Mouse (Mus musculus) MEL (cell line): ENCODE measurements at regions not wholly inside any gene's neighbourhood (a gene's known extent, or its start where the extent isn't known, plus 50 kb on each side); places are given as distances from the start of the nearest gene placed in this dataset.

Experiments
- DNase-seq: peaks from one replicate; pipeline ENCODE4 v3.0.0; 2011; ENCODE audit warnings: low read depth, low spot score
- H3K27ac ChIP-seq: 2 replicates; pipeline ENCODE4 v1.5.1; 2012; ENCODE audit warnings: low read depth, mild to moderate bottlenecking, control low read depth, low read length, moderate library complexity; ENCODE audit not compliant: control insufficient read depth
- H3K27me3 ChIP-seq, 2 experiments: fragments of 150-350 bp in 1 of 2; sonication (generic) in 1 of 2; 2 replicates each; pipeline ENCODE4 v1.6.1; 2012; ENCODE audit warnings: low read length in 2 of 2, mild to moderate bottlenecking in 2 of 2, improper control_type of control experiment in 1 of 2, moderate library complexity in 1 of 2; ENCODE audit not compliant: insufficient read depth in 2 of 2, control insufficient read depth in 1 of 2
- H3K36me3 ChIP-seq, 2 experiments: 2 replicates each; pipeline ENCODE4 v1.6.1; 2012 to 2014; ENCODE audit warnings: low read length in 2 of 2, improper control_type of control experiment in 1 of 2, inconsistent platforms in 1 of 2, mild to moderate bottlenecking in 1 of 2; ENCODE audit not compliant: insufficient read depth in 2 of 2, control insufficient read depth in 1 of 2
- H3K4me1 ChIP-seq, 2 experiments: fragments of 150-350 bp in 1 of 2; sonication (generic) in 1 of 2; 2 replicates each; pipeline ENCODE4 v1.6.1; 2012; ENCODE audit warnings: low read length in 2 of 2, improper control_type of control experiment in 1 of 2, mild to moderate bottlenecking in 1 of 2; ENCODE audit not compliant: insufficient read depth in 2 of 2, control insufficient read depth in 1 of 2
- H3K4me3 ChIP-seq, 2 experiments: fragments of 150-350 bp in 1 of 2; sonication (generic) in 1 of 2; 2 replicates each; pipeline ENCODE4 v1.5.1; 2012; ENCODE audit warnings: low read depth in 2 of 2, low read length in 2 of 2, mild to moderate bottlenecking in 2 of 2, moderate library complexity in 2 of 2, control low read depth in 1 of 2, improper control_type of control experiment in 1 of 2; ENCODE audit not compliant: control insufficient read depth in 1 of 2, insufficient read depth in 1 of 2
- H3K79me2 ChIP-seq: 2 replicates; pipeline ENCODE4 v1.6.1; 2012; ENCODE audit warnings: mild to moderate bottlenecking, low read length, moderate library complexity; ENCODE audit not compliant: control insufficient read depth, poor library complexity, insufficient read depth
- H3K9ac ChIP-seq: 2 replicates; pipeline ENCODE4 v1.6.1; 2012; ENCODE audit warnings: low read depth, mild to moderate bottlenecking, control low read depth, low read length, moderate library complexity; ENCODE audit not compliant: control insufficient read depth, poor library complexity, severe bottlenecking
- H3K9me3 ChIP-seq: fragments of 150-350 bp; sonication (generic); replicated peaks from 2 replicates; pipeline ENCODE4 v1.6.1; 2012; ENCODE audit warnings: mild to moderate bottlenecking, low read length, improper control_type of control experiment, moderate library complexity; ENCODE audit not compliant: insufficient read depth
- BHLHE40 ChIP-seq: IDR thresholded peaks from 2 replicates; pipeline ENCODE4 v1.6.1; 2012; ENCODE audit warnings: low read depth, mild to moderate bottlenecking, inconsistent platforms, low read length, improper control_type of control experiment, borderline replicate concordance
- CTCF ChIP-seq, 3 experiments: IDR thresholded peaks in 2 of 3; conservative IDR thresholded peaks in 1 of 3; 2 replicates each; pipeline ENCODE4 v1.5.1; 2011 to 2012; ENCODE audit warnings: low read length in 3 of 3, low read depth in 2 of 3, mild to moderate bottlenecking in 2 of 3, improper control_type of control experiment in 1 of 3, inconsistent platforms in 1 of 3, mixed read lengths in 1 of 3, moderate library complexity in 1 of 3; ENCODE audit not compliant: control insufficient read depth in 1 of 3, insufficient read depth in 1 of 3, poor library complexity in 1 of 3, severe bottlenecking in 1 of 3
- EP300 ChIP-seq, 2 experiments: IDR thresholded peaks; 2 replicates each; pipeline ENCODE4 v1.6.1; 2011; ENCODE audit warnings: improper control_type of control experiment in 2 of 2, low read length in 2 of 2, low read depth in 1 of 2, mild to moderate bottlenecking in 1 of 2
- ETS1 ChIP-seq: IDR thresholded peaks from 2 replicates; pipeline ENCODE4 v1.6.1; 2012; ENCODE audit warnings: low read depth, mild to moderate bottlenecking, inconsistent platforms, low read length, improper control_type of control experiment, moderate library complexity
- GABPA ChIP-seq: IDR thresholded peaks from 2 replicates; pipeline ENCODE4 v1.6.1; 2012; ENCODE audit warnings: low read depth, mild to moderate bottlenecking, inconsistent platforms, low read length, improper control_type of control experiment, moderate library complexity
- GATA1 ChIP-seq: IDR thresholded peaks from 2 replicates; pipeline ENCODE4 v1.6.1; 2011; ENCODE audit warnings: low read depth, low read length, improper control_type of control experiment
- MEF2A ChIP-seq: IDR thresholded peaks from 2 replicates; pipeline ENCODE4 v1.6.1; 2014; ENCODE audit warnings: low read depth, mild to moderate bottlenecking, inconsistent platforms, low read length, improper control_type of control experiment; ENCODE audit not compliant: poor library complexity, insufficient replicate concordance, severe bottlenecking; ENCODE audit errors: extremely low read depth
- MXI1 ChIP-seq: IDR thresholded peaks from 2 replicates; pipeline ENCODE4 v1.6.1; 2011; ENCODE audit warnings: mild to moderate bottlenecking, low read depth, low read length, improper control_type of control experiment
- MYB ChIP-seq: IDR thresholded peaks from 2 replicates; pipeline ENCODE4 v1.6.1; 2011; ENCODE audit warnings: mild to moderate bottlenecking, low read depth, low read length, improper control_type of control experiment
- NELFE ChIP-seq: IDR thresholded peaks from 2 replicates; pipeline ENCODE4 v1.6.1; 2011; ENCODE audit warnings: low read depth, low read length, improper control_type of control experiment
- NRF1 ChIP-seq: IDR thresholded peaks from 2 replicates; pipeline ENCODE4 v1.6.1; 2014; ENCODE audit warnings: low read depth, mild to moderate bottlenecking, inconsistent platforms, low read length, improper control_type of control experiment, moderate library complexity; ENCODE audit not compliant: poor library complexity, insufficient read depth, severe bottlenecking
- POLR2AphosphoS2 ChIP-seq: IDR thresholded peaks from 2 replicates; pipeline ENCODE4 v1.6.1; 2011; ENCODE audit warnings: low read length, improper control_type of control experiment
- TAL1 ChIP-seq: IDR thresholded peaks from 2 replicates; pipeline ENCODE4 v1.6.1; 2012; ENCODE audit warnings: mild to moderate bottlenecking, inconsistent platforms, low read length, moderate library complexity, mixed read lengths
- TBP ChIP-seq: IDR thresholded peaks from 2 replicates; pipeline ENCODE4 v1.8.0; 2011; ENCODE audit warnings: low read depth, low read length, improper control_type of control experiment
- USF1 ChIP-seq: IDR thresholded peaks from 2 replicates; pipeline ENCODE4 v1.6.1; 2014; ENCODE audit warnings: low read depth, mild to moderate bottlenecking, inconsistent platforms, low read length, improper control_type of control experiment, moderate library complexity
- USF2 ChIP-seq, 2 experiments: IDR thresholded peaks; 2 replicates each; pipeline ENCODE4 v1.6.1; 2011 to 2012; ENCODE audit warnings: improper control_type of control experiment in 2 of 2, low read length in 2 of 2, borderline replicate concordance in 1 of 2, inconsistent platforms in 1 of 2, low read depth in 1 of 2, mild to moderate bottlenecking in 1 of 2; ENCODE audit not compliant: insufficient read depth in 1 of 2
- ZC3H11A ChIP-seq: IDR thresholded peaks from 2 replicates; pipeline ENCODE4 v1.6.1; 2012; ENCODE audit warnings: low read depth, mild to moderate bottlenecking, inconsistent platforms, low read length, improper control_type of control experiment
- ZNF384 ChIP-seq: IDR thresholded peaks from 2 replicates; pipeline ENCODE4 v1.6.1; 2012; ENCODE audit warnings: low read depth, mild to moderate bottlenecking, inconsistent platforms, low read length, improper control_type of control experiment

DNA sequence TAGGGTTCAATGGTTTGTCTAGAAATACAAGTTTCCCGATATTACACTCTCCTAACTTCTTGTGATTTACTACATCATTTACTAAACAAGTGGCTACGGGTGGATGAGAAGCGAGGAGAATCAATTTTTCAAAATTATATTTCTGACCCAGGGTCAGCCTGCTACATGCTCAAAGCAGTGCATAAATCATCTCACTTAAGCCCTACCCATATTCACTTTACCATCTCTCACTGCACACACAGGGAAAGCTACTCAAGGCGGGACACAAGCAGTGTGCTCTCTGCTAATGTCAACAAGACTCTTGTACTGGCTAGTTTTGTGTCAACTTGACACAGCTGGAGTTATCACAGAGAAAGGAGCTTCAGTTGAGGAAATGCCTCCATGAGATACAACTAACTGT lies 62.6 kb upstream of the Pcgf5 start:
- Histone ChIP-seq H3K9ac (no peak overlapping the region), H3K27ac (no peak overlapping the region), H3K36me3 (no peaks in the 10 kb centered on the region), H3K4me1 (no peaks in the 10 kb centered on the region), H3K27me3 (no peaks in the 10 kb centered on the region; a peak in 1 of 4 replicates), H3K4me3 (no peak overlapping the region), H3K9me3 (no peaks in the 10 kb centered on the region), H3K79me2 (no peaks in the 10 kb centered on the region)
- DNase-seq, result no peak
- TF ChIP-seq MEF2A, result no peak
- TF ChIP-seq ZC3H11A, result no peak
- TF ChIP-seq TBP, result no peak
- no peak for TF ChIP-seq EP300 (IDR thresholded peaks at IDR 0.05; ENCODE audit: low read depth in 1 of 2, low read length in 2 of 2)
- no peak for TF ChIP-seq GABPA
- no peak for TF ChIP-seq MXI1
- no peak for TF ChIP-seq TAL1

DNA sequence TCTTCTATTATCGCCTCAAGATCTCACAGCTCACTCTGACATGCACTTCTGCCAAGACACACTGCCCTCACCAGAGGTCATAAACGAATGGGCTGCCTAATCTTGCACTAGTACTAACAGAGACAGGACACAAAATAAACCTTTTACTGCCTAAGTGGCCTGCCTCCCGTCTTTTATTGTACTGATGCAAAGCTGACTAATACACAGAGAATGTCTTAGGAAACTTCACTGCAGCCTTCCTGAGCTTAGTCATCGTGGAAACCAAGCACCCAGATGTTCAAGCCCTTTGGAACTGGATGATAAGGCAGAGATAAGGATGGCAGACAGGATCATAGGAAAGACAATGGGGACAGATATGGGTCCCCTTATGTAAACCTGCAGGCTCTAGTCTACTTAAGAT lies 57.3 kb upstream of the Pcgf5 start:
- no peak overlapping the region for H3K9ac ChIP-seq
- TF ChIP-seq NELFE, result no peak
- no peak for TF ChIP-seq ZNF384
- TF ChIP-seq BHLHE40, result no peak
- no peak for TF ChIP-seq TBP
- no peak for TF ChIP-seq CTCF (IDR thresholded peaks at IDR 0.05 in 2 of 3, conservative IDR thresholded peaks at IDR 0.05 in 1 of 3; ENCODE audit: control insufficient read depth in 1 of 3, insufficient read depth in 1 of 3, low read depth in 2 of 3, low read length in 3 of 3, poor library complexity in 1 of 3, severe bottlenecking in 1 of 3)
- no peak for TF ChIP-seq NRF1
- no peak for TF ChIP-seq ETS1
- TF ChIP-seq MYB, result no peak
- TF ChIP-seq MXI1, result no peak
- TF ChIP-seq POLR2AphosphoS2, result no peak
- no peak for TF ChIP-seq GATA1
- no peak for TF ChIP-seq USF2 (IDR thresholded peaks at IDR 0.05; ENCODE audit: borderline replicate concordance in 1 of 2, insufficient read depth in 1 of 2, low read depth in 1 of 2, low read length in 2 of 2)
- no peak for TF ChIP-seq USF1
- no peak for TF ChIP-seq TAL1
- TF ChIP-seq, all 39 proteins: peak for 0
- no peaks in the 10 kb centered on the region for H3K36me3 ChIP-seq
- no peak for DNase-seq
- no peaks in the 10 kb centered on the region for H3K9me3 ChIP-seq
- H3K27me3 ChIP-seq, result no peaks in the 10 kb centered on the region; a peak in 1 of 4 replicates
- no peak overlapping the region for H3K4me3 ChIP-seq
- H3K79me2 ChIP-seq, result no peaks in the 10 kb centered on the region
- H3K4me1 ChIP-seq, result no peaks in the 10 kb centered on the region
- no peak overlapping the region for H3K27ac ChIP-seq
